Mouse (Mus musculus) lung, postnatal 0 days (tissue): Measurements from ENCODE around the gene Rhobtb1.

Experiments used
- CTCF ChIP-seq: IDR thresholded peaks from 2 replicates; pipeline ENCODE4 v1.5.1; 2016; ENCODE audit warnings: antibody characterized with exemption, mild to moderate bottlenecking
- EP300 ChIP-seq: IDR thresholded peaks from 2 replicates; pipeline ENCODE4 v1.6.1; 2016; ENCODE audit warnings: antibody characterized with exemption, mild to moderate bottlenecking, control low read depth

- no peak for TF ChIP-seq EP300
- TF ChIP-seq CTCF: no peak
Observed at GRCm38 (mm10) chr10:69225471-69225870, 74.2 kb downstream of the Rhobtb1 start.
